Mouse (Mus musculus) forelimb bud, embryonic 11.5 days (tissue): ENCODE results near the gene Nrm.
"Not testable (repeated sequence)": the region's sequence is repeated elsewhere in the genome, so short reads cannot be mapped to it uniquely, and the experiment has no call there.

Source experiments
- DNase-seq: peaks from one replicate; pipeline ENCODE4 v3.0.0-alpha.2; 2012; ENCODE audit warnings: low read depth, low spot score

Nrm gene

DNA sequence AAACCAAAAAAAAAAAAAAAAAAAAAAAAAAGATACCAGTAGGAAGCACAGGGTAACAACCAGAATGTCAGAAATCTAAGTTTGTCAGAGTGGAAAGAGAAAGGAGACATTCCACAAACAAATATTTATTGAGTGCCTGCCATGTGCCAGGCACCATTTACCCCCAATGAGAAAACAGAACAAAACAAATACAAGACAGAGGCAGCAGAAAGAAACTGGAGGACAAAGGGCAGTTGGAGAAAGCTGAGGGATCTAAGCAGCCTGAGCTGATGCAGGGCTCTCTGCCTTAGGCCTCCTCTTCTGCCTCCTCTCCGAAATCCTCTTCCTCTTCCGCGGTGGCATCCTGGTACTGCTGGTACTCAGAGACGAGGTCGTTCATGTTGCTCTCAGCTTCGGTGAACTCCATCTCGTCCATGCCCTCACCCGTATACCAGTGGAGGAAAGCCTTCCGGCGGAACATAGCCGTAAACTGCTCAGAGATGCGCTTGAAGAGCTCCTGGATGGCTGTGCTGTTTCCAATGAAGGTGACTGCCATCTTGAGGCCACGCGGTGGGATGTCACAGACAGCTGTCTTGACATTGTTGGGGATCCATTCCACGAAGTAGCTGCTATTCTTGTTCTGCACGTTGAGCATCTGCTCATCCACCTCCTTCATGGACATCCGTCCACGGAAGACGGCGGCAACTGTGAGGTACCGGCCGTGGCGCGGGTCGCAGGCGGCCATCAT, 26.3 kb upstream of the Nrm start:
- no peak for DNase-seq

DNA sequence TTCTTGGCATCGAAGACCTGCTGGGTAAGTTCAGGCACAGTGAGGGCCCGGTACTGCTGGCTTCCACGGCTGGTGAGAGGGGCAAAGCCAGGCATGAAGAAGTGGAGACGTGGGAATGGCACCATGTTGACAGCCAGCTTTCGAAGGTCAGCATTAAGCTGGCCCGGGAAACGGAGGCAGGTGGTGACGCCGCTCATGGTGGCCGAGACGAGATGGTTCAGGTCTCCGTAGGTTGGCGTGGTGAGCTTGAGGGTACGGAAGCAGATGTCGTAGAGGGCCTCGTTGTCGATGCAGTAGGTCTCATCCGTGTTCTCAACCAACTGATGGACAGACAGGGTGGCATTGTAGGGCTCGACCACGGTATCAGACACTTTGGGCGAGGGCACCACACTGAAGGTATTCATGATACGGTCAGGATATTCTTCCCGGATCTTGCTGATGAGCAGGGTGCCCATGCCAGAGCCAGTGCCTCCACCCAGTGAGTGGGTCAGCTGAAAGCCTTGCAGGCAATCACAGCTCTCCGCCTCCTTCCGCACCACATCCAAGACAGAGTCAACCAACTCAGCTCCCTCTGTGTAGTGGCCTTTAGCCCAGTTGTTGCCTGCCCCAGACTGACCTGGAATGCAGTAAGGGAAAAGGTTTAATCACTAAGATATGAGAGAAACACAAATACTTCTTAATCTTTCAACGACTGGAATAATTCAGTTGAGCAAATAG, 25.5 kb upstream of the Nrm start:
- no peak for DNase-seq

DNA sequence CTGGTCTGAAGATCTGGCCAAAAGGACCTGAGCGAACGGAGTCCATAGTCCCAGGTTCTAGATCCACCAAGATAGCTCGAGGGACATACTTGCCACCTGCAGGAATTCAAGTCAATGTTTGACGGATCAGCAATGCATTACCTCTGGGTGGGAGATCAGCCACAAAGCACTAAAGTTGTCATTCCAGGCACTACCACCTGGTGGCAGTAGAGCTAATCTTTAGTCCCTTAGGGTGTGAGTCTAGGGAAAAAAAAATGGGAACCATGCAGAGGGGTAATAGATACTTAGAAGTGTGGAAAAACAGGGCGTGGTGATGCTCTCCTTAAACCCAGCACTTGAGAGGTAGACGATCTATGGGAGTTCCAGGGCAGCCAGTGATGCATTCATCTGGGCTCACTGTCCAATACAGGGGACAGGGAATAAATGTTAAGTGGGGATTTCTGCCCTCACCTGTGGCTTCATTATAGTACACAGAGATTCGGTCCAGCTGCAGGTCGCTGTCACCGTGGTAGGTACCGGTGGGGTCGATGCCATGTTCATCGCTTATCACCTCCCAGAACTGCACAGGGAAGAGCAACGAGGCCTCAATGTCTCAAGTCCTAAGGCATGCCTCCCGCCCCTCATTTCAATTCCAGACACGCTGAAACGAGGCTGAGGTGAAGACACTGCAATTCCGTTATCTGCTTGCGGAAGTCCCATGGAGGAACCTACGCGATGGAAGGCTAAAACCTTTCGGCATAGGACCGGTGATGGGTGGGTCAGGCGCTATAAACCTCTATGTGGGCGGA, 24.7 kb upstream of the Nrm start:
- DNase-seq: peak; percentile 88

DNA sequence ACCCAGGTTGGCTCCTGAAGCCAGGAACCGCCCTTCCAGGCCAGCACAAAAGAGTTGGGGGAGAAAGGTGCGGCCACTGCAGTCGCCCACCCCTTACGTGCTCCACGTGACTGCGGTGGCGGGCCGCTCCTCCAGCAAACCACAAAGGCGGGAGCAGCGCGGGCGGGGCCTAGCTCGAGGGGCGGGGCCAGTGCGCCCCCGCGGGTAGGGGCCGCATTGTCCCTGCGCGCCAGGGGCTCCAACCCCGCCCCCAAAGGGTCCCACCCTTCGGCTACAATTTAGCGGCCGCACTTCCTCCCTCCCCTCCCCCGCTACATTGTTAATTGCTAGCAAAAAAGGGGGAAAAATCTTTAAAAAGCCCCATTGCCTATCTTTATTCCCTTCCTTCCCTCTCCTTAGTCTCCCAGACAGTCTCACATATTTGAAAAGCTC, 24.1 kb upstream of the Nrm start:
- peak; percentile 93 for DNase-seq

GRCm38 (mm10) chr17:35837487-35837886, 23.6 kb upstream of the Nrm start:
- DNase-seq: peak; percentile 72

GRCm38 (mm10) chr17:35838122-35838544, 23.0 kb upstream of the Nrm start, which contains the start of gene Tubb5:
Tubb5 (minus strand) TSS chr17:35838306.
- DNase-seq: peak; percentile 95

DNA sequence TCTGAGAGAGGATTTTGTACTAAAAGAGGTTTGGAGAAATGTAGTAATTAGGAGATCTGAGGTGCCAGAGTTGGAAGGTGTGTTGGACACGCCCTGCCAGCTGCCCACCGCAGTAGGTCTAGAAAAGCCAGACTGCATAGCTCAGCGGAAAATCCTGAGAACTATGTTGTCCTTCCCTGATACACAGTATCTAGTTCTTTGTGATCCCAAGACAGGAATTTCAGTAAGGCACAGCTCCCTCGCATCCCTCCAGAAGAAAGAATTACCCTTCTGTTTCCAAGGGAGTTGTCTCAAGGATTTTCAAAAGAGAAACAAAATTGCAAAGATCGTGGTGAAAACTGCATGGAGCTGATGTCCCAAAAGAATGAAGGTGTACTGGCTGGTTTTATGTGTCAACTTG, 22.5 kb upstream of the Nrm start:
- no peak for DNase-seq

DNA sequence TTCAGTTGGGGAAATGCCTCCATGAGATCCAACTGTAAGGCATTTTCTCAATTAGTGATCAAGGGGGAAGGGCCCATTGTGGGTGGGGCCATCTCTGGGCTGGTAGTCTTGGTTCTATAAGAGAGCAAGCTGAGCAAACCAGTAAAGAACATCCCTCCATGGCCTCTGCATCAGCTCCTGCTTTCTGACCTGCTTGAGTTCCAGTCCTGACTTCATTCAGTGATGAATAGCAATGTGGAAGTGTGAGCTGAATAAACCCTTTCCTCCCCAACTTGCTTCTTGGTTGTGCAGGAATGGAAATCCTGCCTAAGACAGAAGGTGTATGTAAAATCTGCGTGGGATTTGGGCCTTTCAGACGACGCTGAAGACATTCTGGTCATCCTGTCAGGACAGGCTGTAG, 22.1 kb upstream of the Nrm start:
- DNase-seq: not testable (repeated sequence)

GRCm38 (mm10) chr17:35840561-35840960, 20.6 kb upstream of the Nrm start:
- DNase-seq: no peak

GRCm38 (mm10) chr17:35841076-35841950, 19.8 kb upstream of the Nrm start, which contains the start of gene Mdc1:
Mdc1 (plus strand) TSS chr17:35841515.
- peak; percentile 100 for DNase-seq

GRCm38 (mm10) chr17:35842006-35842405, 19.1 kb upstream of the Nrm start:
- DNase-seq: no peak

GRCm38 (mm10) chr17:35843514-35843913, 17.6 kb upstream of the Nrm start:
- DNase-seq: no peak

DNA sequence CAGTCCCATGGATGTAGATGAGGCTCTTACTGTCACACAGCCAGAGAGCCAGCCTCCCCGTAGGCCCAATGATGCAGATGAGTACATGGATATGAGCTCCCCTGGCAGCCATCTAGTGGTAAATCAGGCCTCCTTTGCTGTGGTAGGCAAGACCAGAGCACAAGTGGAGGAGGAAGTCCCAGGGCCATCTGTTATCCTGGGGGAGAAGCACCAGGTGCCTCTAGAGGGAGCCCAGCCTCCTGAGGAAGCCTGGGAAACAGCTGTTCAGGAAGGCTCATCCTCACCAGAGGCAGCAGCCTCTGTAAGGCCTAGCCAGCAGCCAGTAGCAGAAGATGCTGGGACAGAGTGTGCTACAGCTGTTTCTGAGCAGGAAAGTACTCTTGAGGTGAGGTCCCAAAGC, 13.0 kb upstream of the Nrm start:
- no peak for DNase-seq

GRCm38 (mm10) chr17:35850974-35851373, 10.1 kb upstream of the Nrm start:
- DNase-seq: no peak

DNA sequence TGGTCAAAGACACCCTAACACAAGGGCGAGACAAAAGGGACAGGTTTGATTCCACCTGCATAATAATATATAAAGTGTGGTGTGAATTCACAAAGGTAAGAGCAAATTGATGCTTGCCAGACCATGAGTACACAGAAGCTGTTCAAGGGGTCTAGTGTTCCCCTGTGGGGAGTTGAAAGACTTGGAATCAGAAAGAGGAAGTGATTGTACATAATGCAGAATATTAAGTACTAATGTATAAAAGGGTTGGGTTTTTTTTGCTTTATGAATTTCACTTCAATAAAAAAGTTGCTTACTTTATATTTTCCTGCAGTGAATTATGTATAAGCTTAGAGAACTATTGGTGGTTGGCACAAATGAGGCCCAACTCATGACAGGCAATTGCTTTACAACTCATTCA, 1.7 kb upstream of the Nrm start:
- DNase-seq: no peak

DNA sequence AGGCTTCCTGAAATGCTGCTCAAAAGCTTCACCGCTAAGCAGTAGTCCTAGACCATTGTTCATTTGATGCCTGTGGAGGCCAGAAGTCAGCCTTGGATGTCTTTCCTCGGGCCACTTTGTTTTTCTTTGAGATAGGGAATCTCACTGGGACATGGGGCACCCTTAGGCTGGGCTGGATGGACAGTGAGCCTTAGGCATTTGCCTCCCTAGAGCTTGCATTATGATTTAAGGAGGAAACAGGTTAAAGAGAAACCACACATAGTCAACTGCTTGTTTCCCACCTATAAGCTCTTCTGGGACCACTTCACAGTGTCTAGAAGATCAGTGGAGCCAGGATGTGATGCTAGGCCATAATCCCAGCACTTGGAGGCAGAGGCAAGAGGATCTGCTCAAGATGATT, 1.3 kb upstream of the Nrm start:
- no peak for DNase-seq

GRCm38 (mm10) chr17:35860831-35861197, 304 bp upstream of the Nrm start:
- DNase-seq: no peak

- no peak for DNase-seq
Measured at GRCm38 (mm10) chr17:35864832-35865353, 3.8 kb downstream of the Nrm start.

GRCm38 (mm10) chr17:35865481-35866280, 4.6 kb downstream of the Nrm start, which contains the start of gene Ppp1r18:
Ppp1r18 (plus strand) TSS chr17:35865593.
- DNase-seq: peak; percentile 82

- DNase-seq: peak; percentile 42
Measured at GRCm38 (mm10) chr17:35866281-35866831, 5.2 kb downstream of the Nrm start.
